Mouse (Mus musculus): ENCODE data around the gene Ankrd34c. TPM values are rescaled to one million over a fixed set of nuclear protein-coding genes. Genes with fewer than 3 reads are reported as not detected.

The Ankrd34c gene
- total and polyA plus RNA-seq, 3 experiments = not detected

- no peaks in the 10 kb centered on the region for H3K36me3 ChIP-seq (replicated peaks in 1 of 2; ENCODE audit: control insufficient read depth in 1 of 2, insufficient read depth in 1 of 2, low read length in 1 of 2)
- in situ Hi-C loops (cut with MboI; ENCODE audit: low pct_ligation_motif_present, low pct_unique_long_range_greater_than_20kb, low sequenced_read_pairs) (loop anchor here (25.0 kb wide), 1 partner anchor 452 kb away; no protein-coding TSS in a partner anchor), dilution Hi-C loops (cut with MboI; ENCODE audit: extremely low pct_ligation_motif_present, extremely low pct_unique_long_range_greater_than_20kb, low sequenced_read_pairs) (no loop called here)
- no peaks in the 10 kb centered on the region for H3K27me3 ChIP-seq (replicated peaks)
- H3K27ac ChIP-seq (ENCODE audit: insufficient read depth, low read depth) = no peak overlapping the region
- H3K4me2 ChIP-seq (ENCODE audit: insufficient read depth, low read depth, poor library complexity, severe bottlenecking) = no peak overlapping the region
- TF ChIP-seq MAX (IDR thresholded peaks at IDR 0.05; ENCODE audit: low read length) = no peak
- no peak for TF ChIP-seq SIN3A (IDR thresholded peaks at IDR 0.05; ENCODE audit: low read length)
- TF ChIP-seq POLR2A (IDR thresholded peaks at IDR 0.05; ENCODE audit: low read depth, low read length) = no peak
- no peak for TF ChIP-seq POLR2AphosphoS2 (IDR thresholded peaks at IDR 0.05; ENCODE audit: low read depth, low read length)
- no peak for TF ChIP-seq TBP (conservative IDR thresholded peaks at IDR 0.05; ENCODE audit: low read depth, low read length)
- H3K4me3 ChIP-seq (replicated peaks in 1 of 3; ENCODE audit: low read depth in 2 of 3, low read length in 2 of 3, poor library complexity in 1 of 3) = no peak overlapping the region
- H3K79me2 ChIP-seq (replicated peaks; ENCODE audit: control insufficient read depth, extremely low read depth, insufficient read depth, poor library complexity, severe bottlenecking) = no peaks in the 10 kb centered on the region
- peaks cover 3 to 10% of the 10 kb centered on the region in 2 experiments; a peak in 3 of 4 replicates for H3K4me1 ChIP-seq (ENCODE audit: control insufficient read depth in 1 of 2, insufficient read depth in 2 of 2)
- no peak overlapping the region for H3K9ac ChIP-seq (ENCODE audit: insufficient read depth, low read depth)
- no peaks in the 10 kb centered on the region for H3K9me3 ChIP-seq (replicated peaks; ENCODE audit: low read length)
- no peak for DNase-seq (ENCODE audit: extremely low read depth)
Measured at GRCm38 (mm10) chr9:89689179-89689578, 49.1 kb downstream of the Ankrd34c start.

GRCm38 (mm10) chr9:89687503-89688226 lies 50.6 kb downstream of the Ankrd34c start:
- H3K4me3 ChIP-seq (replicated peaks in 1 of 3; ENCODE audit: low read depth in 2 of 3, low read length in 2 of 3, poor library complexity in 1 of 3) = no peak overlapping the region
- DNase-seq (ENCODE audit: extremely low read depth) = peak; percentile 68
- dilution Hi-C loops (cut with MboI; ENCODE audit: extremely low pct_ligation_motif_present, extremely low pct_unique_long_range_greater_than_20kb, low sequenced_read_pairs) = no loop called here
- TF ChIP-seq MAZ (IDR thresholded peaks at IDR 0.05; ENCODE audit: low read depth, low read length) = no peak
- TF ChIP-seq ZNF384 (IDR thresholded peaks at IDR 0.05; ENCODE audit: low read depth, low read length) = no peak; the same call in 1 of the 2 replicates
- TF ChIP-seq POLR2A (IDR thresholded peaks at IDR 0.05; ENCODE audit: low read depth, low read length) = no peak
- no peak for TF ChIP-seq MAX (IDR thresholded peaks at IDR 0.05; ENCODE audit: low read length)
- no peak for TF ChIP-seq CHD2 (IDR thresholded peaks at IDR 0.05; ENCODE audit: low read length)
- no peak for TF ChIP-seq IRF4 (IDR thresholded peaks at IDR 0.05; ENCODE audit: low read depth, low read length)
- no peak for TF ChIP-seq UBTF (IDR thresholded peaks at IDR 0.05; ENCODE audit: low read depth, low read length)
- 0 out of 2 replicates have a peak, but pooled peaks have one; percentile 35 for TF ChIP-seq MEF2A (IDR thresholded peaks at IDR 0.05; ENCODE audit: borderline replicate concordance, low read depth, low read length)
- TF ChIP-seq BHLHE40 (IDR thresholded peaks at IDR 0.05; ENCODE audit: low read depth, low read length) = 0 out of 2 replicates have a peak, but pooled peaks have one; percentile 12
- no peak for TF ChIP-seq PAX5 (IDR thresholded peaks at IDR 0.05; ENCODE audit: low read length)
- no peak for TF ChIP-seq POLR2AphosphoS2 (IDR thresholded peaks at IDR 0.05; ENCODE audit: low read depth, low read length)
- TF ChIP-seq CTCF (conservative IDR thresholded peaks at IDR 0.05 in 1 of 2, IDR thresholded peaks at IDR 0.05 in 1 of 2; ENCODE audit: low read depth in 2 of 2, low read length in 2 of 2) = peak; percentile 89 to 96
- no peak for TF ChIP-seq USF1 (IDR thresholded peaks at IDR 0.05; ENCODE audit: low read depth, low read length)
- no peak for TF ChIP-seq RCOR1 (conservative IDR thresholded peaks at IDR 0.05; ENCODE audit: low read depth, low read length)
- TF ChIP-seq ZKSCAN1 (IDR thresholded peaks at IDR 0.05; ENCODE audit: borderline replicate concordance, low read depth, low read length) = no peak
- no peak for TF ChIP-seq ETS1 (conservative IDR thresholded peaks at IDR 0.05; ENCODE audit: low read depth, low read length)
- TF ChIP-seq TCF12 (IDR thresholded peaks at IDR 0.05; ENCODE audit: low read depth, low read length) = peak; percentile 65
- TF ChIP-seq MXI1 (IDR thresholded peaks at IDR 0.05; ENCODE audit: low read depth, low read length) = no peak
- TF ChIP-seq CHD1 (IDR thresholded peaks at IDR 0.05; ENCODE audit: low read depth, low read length) = no peak
- 0 out of 2 replicates have a peak, but pooled peaks have one; percentile 9 for TF ChIP-seq EP300 (IDR thresholded peaks at IDR 0.05; ENCODE audit: low read length)
- TF ChIP-seq USF2 (conservative IDR thresholded peaks at IDR 0.05; ENCODE audit: low read depth, low read length) = no peak
- 0 out of 2 replicates have a peak, but pooled peaks have one; percentile 39 for TF ChIP-seq MYC (IDR thresholded peaks at IDR 0.05; ENCODE audit: low read depth, low read length)
- TF ChIP-seq JUN (IDR thresholded peaks at IDR 0.05; ENCODE audit: insufficient read depth, low read depth, low read length) = no peak
- TF ChIP-seq SIN3A (IDR thresholded peaks at IDR 0.05; ENCODE audit: low read length) = no peak
- peak; percentile 94 for TF ChIP-seq RAD21 (IDR thresholded peaks at IDR 0.05; ENCODE audit: low read depth, low read length)
- TF ChIP-seq SMC3 (IDR thresholded peaks at IDR 0.05; ENCODE audit: low read depth, low read length) = peak; percentile 72
- TF ChIP-seq ZMIZ1 (IDR thresholded peaks at IDR 0.05; ENCODE audit: low read depth, low read length) = no peak
- TF ChIP-seq GABPA (IDR thresholded peaks at IDR 0.05; ENCODE audit: insufficient replicate concordance, low read depth, low read length) = no peak
- TF ChIP-seq ZC3H11A (IDR thresholded peaks at IDR 0.05; ENCODE audit: low read depth, low read length) = no peak; the same call in 1 of the 2 replicates
- 0 out of 2 replicates have a peak, but pooled peaks have one; percentile 20 for TF ChIP-seq NELFE (IDR thresholded peaks at IDR 0.05; ENCODE audit: low read depth, low read length)

More at GRCm38 (mm10) chr9:89687503-89688226, 50.6 kb downstream of the Ankrd34c start:
- Histone ChIP-seq H3K4me2 (ENCODE audit: insufficient read depth, low read depth, poor library complexity, severe bottlenecking) (no peak overlapping the region), H3K4me1 (ENCODE audit: control insufficient read depth in 1 of 2, insufficient read depth in 2 of 2) (peaks cover 3 to 8% of the 10 kb centered on the region in 2 experiments; a peak in 3 of 4 replicates), H3K27ac (ENCODE audit: insufficient read depth, low read depth) (no peak overlapping the region), H3K79me2 (replicated peaks; ENCODE audit: control insufficient read depth, extremely low read depth, insufficient read depth, poor library complexity, severe bottlenecking) (no peaks in the 10 kb centered on the region), H3K27me3 (replicated peaks) (no peaks in the 10 kb centered on the region), H3K9me3 (replicated peaks; ENCODE audit: low read length) (no peaks in the 10 kb centered on the region), H3K9ac (ENCODE audit: insufficient read depth, low read depth) (no peak overlapping the region), H3K36me3 (replicated peaks in 1 of 2; ENCODE audit: control insufficient read depth in 1 of 2, insufficient read depth in 1 of 2, low read length in 1 of 2) (no peaks in the 10 kb centered on the region)
- in situ Hi-C loops (cut with MboI; ENCODE audit: low pct_ligation_motif_present, low pct_unique_long_range_greater_than_20kb, low sequenced_read_pairs) = loop anchor here (25.0 kb wide), 1 partner anchor 450 kb away; no protein-coding TSS in a partner anchor

All from CH12.LX (cell line).